Mouse (Mus musculus): ENCODE data around the gene Gm45021.

DNA sequence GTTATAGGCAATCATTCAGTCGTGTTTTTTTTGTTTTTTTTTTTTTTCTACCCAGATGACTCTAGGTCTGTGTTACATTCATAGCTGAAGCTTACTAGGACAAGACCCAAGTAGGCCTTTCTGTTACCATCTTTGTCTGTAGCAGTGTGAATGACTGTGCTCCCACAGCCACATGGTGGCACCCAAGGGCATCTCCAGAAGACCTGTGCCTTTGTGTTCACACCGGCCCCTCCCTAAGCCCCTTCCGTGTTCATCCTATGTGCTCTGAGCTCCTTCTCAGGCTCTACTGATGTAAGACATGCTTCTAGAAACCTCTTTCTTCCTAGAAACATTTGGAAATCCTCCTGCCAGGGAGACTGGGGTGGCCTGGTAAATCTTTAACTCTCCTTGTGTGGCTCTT, 57.6 kb downstream of the Gm45021 start, which contains the start of gene Gimap8:
- TF ChIP-seq TBP (conservative IDR thresholded peaks at IDR 0.05; ENCODE audit: low read depth, low read length), result no peak
- peak; percentile 56 for TF ChIP-seq TCF12 (IDR thresholded peaks at IDR 0.05; ENCODE audit: low read depth, low read length)
- no peak; the same call in 1 of the 2 replicates for TF ChIP-seq MXI1 (IDR thresholded peaks at IDR 0.05; ENCODE audit: low read depth, low read length)
- peak; percentile 37; the same call in 1 of the 2 replicates for TF ChIP-seq POLR2A (IDR thresholded peaks at IDR 0.05; ENCODE audit: low read depth, low read length)
- no peak for TF ChIP-seq ZKSCAN1 (IDR thresholded peaks at IDR 0.05; ENCODE audit: borderline replicate concordance, low read depth, low read length)
- 0 out of 2 replicates have a peak, but pooled peaks have one; percentile 60 for TF ChIP-seq MAX (IDR thresholded peaks at IDR 0.05; ENCODE audit: low read length)
- TF ChIP-seq MAFK (IDR thresholded peaks at IDR 0.05; ENCODE audit: insufficient replicate concordance, low read length), result no peak
- TF ChIP-seq ETS1 (conservative IDR thresholded peaks at IDR 0.05; ENCODE audit: low read depth, low read length), result no peak; the same call in 1 of the 2 replicates
- TF ChIP-seq EP300 (IDR thresholded peaks at IDR 0.05; ENCODE audit: low read length), result no peak
- TF ChIP-seq CHD1 (IDR thresholded peaks at IDR 0.05; ENCODE audit: low read depth, low read length), result no peak
- TF ChIP-seq USF1 (IDR thresholded peaks at IDR 0.05; ENCODE audit: low read depth, low read length), result no peak
- TF ChIP-seq USF2 (conservative IDR thresholded peaks at IDR 0.05; ENCODE audit: low read depth, low read length), result no peak
- TF ChIP-seq CTCF (conservative IDR thresholded peaks at IDR 0.05 in 1 of 2, IDR thresholded peaks at IDR 0.05 in 1 of 2; ENCODE audit: low read depth in 2 of 2, low read length in 2 of 2), result peak; percentile 52 to 98
